Mouse (Mus musculus) intestine, embryonic 16.5 days (tissue): Measurements from ENCODE around the gene Lrpprc. TPM values are rescaled to one million over a fixed set of nuclear protein-coding genes. Genes with fewer than 3 reads are reported as not detected.

Experiments
- ATAC-seq: fragments of 200-750 bp; cut with Nextera tagmentation; 2 replicates; pipeline ENCODE4 v1.8.0; 2017; ENCODE audit warnings: moderate TSS enrichment, moderate library complexity
- H3K27ac ChIP-seq: fragments of 300-500 bp; sonication (generic); 2 replicates; pipeline ENCODE4 v1.5.1; 2014; ENCODE audit warnings: mild to moderate bottlenecking, low read length
- H3K27me3 ChIP-seq: fragments of 300-500 bp; sonication (generic); replicated peaks from 2 replicates; pipeline ENCODE4 v1.6.1; 2014; ENCODE audit warnings: low read length, control low read depth, mixed read lengths; ENCODE audit not compliant: control insufficient read depth, insufficient read depth
- H3K36me3 ChIP-seq: fragments of 300-500 bp; sonication (generic); 2 replicates; pipeline ENCODE4 v1.6.1; 2014; ENCODE audit warnings: low read length, control low read depth; ENCODE audit not compliant: control insufficient read depth, insufficient read depth
- H3K4me1 ChIP-seq: fragments of 300-500 bp; sonication (generic); 2 replicates; pipeline ENCODE4 v1.6.1; 2014; ENCODE audit warnings: low read length, control low read depth, mixed read lengths; ENCODE audit not compliant: control insufficient read depth, insufficient read depth
- H3K4me2 ChIP-seq: fragments of 300-500 bp; sonication (generic); 2 replicates; pipeline ENCODE4 v1.6.1; 2014; ENCODE audit warnings: low read depth, low read length, control low read depth
- H3K4me3 ChIP-seq: fragments of 300-500 bp; sonication (generic); 2 replicates; pipeline ENCODE4 v1.5.1; 2014; ENCODE audit warnings: mild to moderate bottlenecking, low read length
- H3K9ac ChIP-seq: fragments of 300-500 bp; sonication (generic); 2 replicates; pipeline ENCODE4 v1.6.1; 2014; ENCODE audit warnings: low read depth, low read length
- H3K9me3 ChIP-seq: fragments of 300-500 bp; sonication (generic); 2 replicates; pipeline ENCODE4 v1.6.1; 2016; ENCODE audit warnings: low read length, control low read depth; ENCODE audit not compliant: control insufficient read depth
- WGBS: fragments of 180-500 bp; shearing (Covaris S2); extraction: QIAGEN DNeasy Blood & Tissue Kit; methylation state at CpG from one replicate; pipeline ENCODE4 v1.1.7; 2014; 5-methylcytosine and 5-hydroxymethylcytosine counted together
- polyA plus RNA-seq: library from polyadenylated mRNA; unstranded; fragments of >200 nt; fragmentation: Nextera tagmentation; extraction: Ambion mirVana; gene quantifications from 2 replicates; pipeline ENCODE4 v1.2.1, GENCODE M21; 2015

Lrpprc gene
- polyA plus RNA-seq, 1 experiment from 2014 or later, result 54.5 TPM

DNA sequence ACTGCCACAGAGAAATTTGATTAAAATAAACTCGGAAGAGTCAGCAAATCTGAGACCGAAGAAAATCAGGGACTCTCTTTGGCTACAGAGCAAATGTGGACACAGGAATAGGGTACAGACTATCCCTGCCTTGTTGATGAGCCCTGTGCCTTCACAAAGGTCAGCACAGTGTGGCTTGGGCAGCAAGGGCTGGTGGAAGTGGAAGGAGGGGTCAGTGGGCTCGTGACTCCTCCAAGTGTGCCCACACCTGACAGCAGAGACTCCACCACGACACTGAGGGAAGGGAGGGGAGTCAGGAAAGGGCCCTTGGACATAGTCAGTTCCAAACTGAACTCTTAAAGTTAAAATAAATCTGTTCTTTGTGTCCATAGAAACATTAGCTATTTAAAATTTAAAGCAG is 75.7 kb downstream of the Lrpprc start:
- H3K27me3 ChIP-seq, result no peaks in the 10 kb centered on the region
- ATAC-seq, result no peak
- H3K27ac ChIP-seq, result no peak overlapping the region
- WGBS, result 65% methylated on average over 4 of the region's 4 CpGs
- H3K4me3 ChIP-seq, result no peak overlapping the region
- no peak overlapping the region for H3K9ac ChIP-seq
- H3K36me3 ChIP-seq, result peaks cover 8% of the 10 kb centered on the region
- H3K4me2 ChIP-seq, result no peak overlapping the region
- no peaks in the 10 kb centered on the region for H3K9me3 ChIP-seq
- no peaks in the 10 kb centered on the region for H3K4me1 ChIP-seq

- H3K4me3 ChIP-seq, result no peak overlapping the region
- no peaks in the 10 kb centered on the region for H3K4me1 ChIP-seq
- H3K36me3 ChIP-seq, result peaks cover 8% of the 10 kb centered on the region
- no peaks in the 10 kb centered on the region for H3K27me3 ChIP-seq
- H3K4me2 ChIP-seq, result no peak overlapping the region
- H3K9ac ChIP-seq, result no peak overlapping the region
- WGBS, result 90% methylated on average over 18 of the region's 18 CpGs
- no peaks in the 10 kb centered on the region for H3K9me3 ChIP-seq
- no peak for ATAC-seq
- H3K27ac ChIP-seq, result no peak overlapping the region
Observed at GRCm38 (mm10) chr17:84713563-84714164, 76.9 kb downstream of the Lrpprc start.

- Histone ChIP-seq H3K27ac (no peak overlapping the region), H3K9ac (no peak overlapping the region), H3K9me3 (no peaks in the 10 kb centered on the region), H3K4me2 (no peak overlapping the region), H3K36me3 (peaks cover 8% of the 10 kb centered on the region), H3K4me3 (no peak overlapping the region), H3K4me1 (no peaks in the 10 kb centered on the region), H3K27me3 (no peaks in the 10 kb centered on the region)
- peak; percentile 56; the same call in 1 of the 2 replicates for ATAC-seq
- WGBS, result 56% methylated on average over 17 of the region's 17 CpGs
Observed at GRCm38 (mm10) chr17:84709403-84709851, 81.2 kb downstream of the Lrpprc start.

- Histone ChIP-seq H3K4me1 (no peaks in the 10 kb centered on the region), H3K27ac (no peak overlapping the region), H3K4me2 (no peak overlapping the region), H3K4me3 (no peak overlapping the region), H3K36me3 (peaks cover 8% of the 10 kb centered on the region), H3K9me3 (no peaks in the 10 kb centered on the region), H3K9ac (no peak overlapping the region), H3K27me3 (no peaks in the 10 kb centered on the region)
- ATAC-seq, result no peak
- 68% methylated on average over 7 of the region's 7 CpGs for WGBS
Observed at GRCm38 (mm10) chr17:84708818-84709217, 81.8 kb downstream of the Lrpprc start.

DNA sequence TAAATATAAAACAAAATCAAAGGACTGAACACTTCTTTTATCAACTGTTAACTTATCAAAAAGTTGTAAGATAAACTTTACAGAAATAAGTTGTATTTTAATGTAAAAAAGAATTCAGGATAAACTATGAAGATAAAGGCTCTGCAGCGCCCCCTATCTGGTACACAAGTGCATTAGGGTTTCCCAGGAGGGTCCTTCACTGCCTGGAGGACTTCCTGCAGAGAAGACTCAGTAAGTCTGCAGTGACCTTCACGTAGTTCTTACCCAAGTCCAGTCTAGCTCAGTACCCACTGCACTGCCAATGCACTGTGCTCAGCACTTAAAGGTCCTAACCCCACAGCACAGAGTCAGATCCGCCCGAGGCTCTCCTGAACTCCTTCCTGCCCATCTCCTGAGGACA is 83.2 kb downstream of the Lrpprc start:
- Histone ChIP-seq H3K27ac (no peak overlapping the region), H3K4me3 (no peak overlapping the region), H3K36me3 (peaks cover 3% of the 10 kb centered on the region; the same call in 1 of the 2 replicates), H3K9me3 (no peaks in the 10 kb centered on the region), H3K27me3 (no peaks in the 10 kb centered on the region), H3K9ac (no peak overlapping the region), H3K4me1 (no peaks in the 10 kb centered on the region), H3K4me2 (no peak overlapping the region)
- no peak for ATAC-seq
- 71% methylated on average over 4 of the region's 4 CpGs for WGBS

DNA sequence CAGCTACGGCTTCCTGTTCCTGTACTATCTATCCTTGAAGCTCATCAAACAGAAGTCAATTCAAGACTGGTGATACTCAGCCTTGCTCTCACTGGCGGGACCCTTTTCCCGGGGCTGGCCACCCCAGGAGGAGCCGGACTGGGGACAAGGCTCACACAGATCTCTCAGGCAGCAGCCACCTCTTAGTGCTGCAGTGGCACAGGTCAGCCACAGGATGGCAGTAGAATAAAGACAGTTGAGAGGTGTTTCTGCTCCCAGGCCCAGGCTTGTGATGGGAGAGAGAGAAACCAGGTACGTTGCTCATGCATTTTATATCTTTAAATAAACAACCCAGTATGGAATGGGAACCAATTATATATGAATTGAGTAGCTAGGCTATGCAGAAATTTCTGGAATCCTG is 91.9 kb downstream of the Lrpprc start:
- Histone ChIP-seq H3K9ac (no peak overlapping the region), H3K4me1 (0 out of 2 replicates have a peak, but pooled peaks cover 3% of the 10 kb centered on the region), H3K27ac (no peak overlapping the region), H3K36me3 (no peaks in the 10 kb centered on the region), H3K4me2 (no peak overlapping the region), H3K27me3 (no peaks in the 10 kb centered on the region), H3K9me3 (no peaks in the 10 kb centered on the region), H3K4me3 (no peak overlapping the region)
- ATAC-seq, result peak; percentile 62
- WGBS, result 29% methylated on average over 5 of the region's 5 CpGs

GRCm38 (mm10) chr17:84696537-84696936 is 94.1 kb downstream of the Lrpprc start:
- H3K4me3 ChIP-seq, result no peak overlapping the region
- H3K4me1 ChIP-seq, result 0 out of 2 replicates have a peak, but pooled peaks cover 3% of the 10 kb centered on the region
- H3K9me3 ChIP-seq, result no peaks in the 10 kb centered on the region
- no peak for ATAC-seq
- no peak overlapping the region for H3K4me2 ChIP-seq
- no peaks in the 10 kb centered on the region for H3K36me3 ChIP-seq
- H3K9ac ChIP-seq, result no peak overlapping the region
- no peaks in the 10 kb centered on the region for H3K27me3 ChIP-seq
- WGBS, result 69% methylated on average over 6 of the region's 6 CpGs
- H3K27ac ChIP-seq, result no peak overlapping the region

DNA sequence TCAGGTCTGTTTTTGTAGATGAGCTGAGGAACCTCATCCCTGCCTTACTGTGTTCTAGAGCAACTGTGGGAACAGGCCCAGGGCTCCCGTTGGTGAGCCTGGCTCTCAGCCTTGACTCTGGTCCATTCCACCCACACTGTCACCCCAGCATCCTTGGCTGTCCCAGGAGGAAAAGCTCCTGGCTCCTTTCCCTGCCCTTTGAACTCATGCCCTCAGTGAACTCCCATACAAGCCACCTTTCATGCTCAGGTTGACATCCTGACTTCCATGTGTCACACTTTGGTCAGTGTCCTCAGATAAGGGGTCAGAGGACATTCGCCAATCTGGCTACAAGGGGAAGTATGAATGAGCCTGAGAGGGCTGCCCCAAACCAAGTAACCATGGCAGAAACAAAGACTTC is 96.8 kb downstream of the Lrpprc start:
- Histone ChIP-seq H3K4me1 (peaks cover 4% of the 10 kb centered on the region; the same call in 1 of the 2 replicates), H3K27me3 (no peaks in the 10 kb centered on the region), H3K36me3 (no peaks in the 10 kb centered on the region), H3K4me3 (no peak overlapping the region), H3K9me3 (no peaks in the 10 kb centered on the region), H3K9ac (no peak overlapping the region), H3K4me2 (no peak overlapping the region), H3K27ac (no peak overlapping the region)
- no peak for ATAC-seq
- WGBS, result 71% methylated on average over 2 of the region's 2 CpGs

GRCm38 (mm10) chr17:84690111-84690510 is 100.5 kb downstream of the Lrpprc start:
- Histone ChIP-seq H3K27ac (no peak overlapping the region), H3K27me3 (no peaks in the 10 kb centered on the region), H3K4me1 (peaks cover 4% of the 10 kb centered on the region; the same call in 1 of the 2 replicates), H3K4me2 (no peak overlapping the region), H3K36me3 (no peaks in the 10 kb centered on the region), H3K9me3 (no peaks in the 10 kb centered on the region), H3K4me3 (no peak overlapping the region), H3K9ac (no peak overlapping the region)
- no peak for ATAC-seq
- 64% methylated on average over 5 of the region's 5 CpGs for WGBS

DNA sequence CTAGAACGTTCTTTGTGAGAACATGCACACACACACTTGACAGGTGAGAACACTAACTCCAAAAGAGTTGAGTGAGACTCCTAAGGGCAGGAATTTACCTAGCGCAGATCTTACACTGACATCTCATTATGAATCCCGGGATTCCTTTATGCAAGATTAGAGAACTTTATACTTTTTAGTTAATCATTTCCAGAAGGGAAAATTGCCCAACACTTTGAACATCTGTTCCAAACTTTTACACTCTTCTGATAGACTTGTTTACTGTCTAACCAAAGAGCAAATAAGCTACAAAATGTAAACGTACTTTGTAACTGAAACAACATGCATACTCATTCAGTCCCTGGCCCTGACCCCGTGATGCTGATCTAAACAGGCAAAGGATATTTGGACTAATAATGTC is 101.3 kb downstream of the Lrpprc start:
- no peak overlapping the region for H3K4me3 ChIP-seq
- no peak overlapping the region for H3K4me2 ChIP-seq
- ATAC-seq, result peak; percentile 77
- no peak overlapping the region for H3K27ac ChIP-seq
- H3K9ac ChIP-seq, result no peak overlapping the region
- H3K9me3 ChIP-seq, result no peaks in the 10 kb centered on the region
- no peaks in the 10 kb centered on the region for H3K36me3 ChIP-seq
- H3K27me3 ChIP-seq, result no peaks in the 10 kb centered on the region
- WGBS, result 56% methylated on average over 5 of the region's 5 CpGs
- peaks cover 5% of the 10 kb centered on the region; the same call in 1 of the 2 replicates for H3K4me1 ChIP-seq
